Mouse (Mus musculus) right cerebral cortex, adult 18-20 months (tissue): Measurements from ENCODE around the gene Vps41.

Experiments used
- DNase-seq: peaks from one replicate; pipeline ENCODE4 v3.0.0; 2022; ENCODE audit warnings: mixed read lengths

Gene Vps41

DNA sequence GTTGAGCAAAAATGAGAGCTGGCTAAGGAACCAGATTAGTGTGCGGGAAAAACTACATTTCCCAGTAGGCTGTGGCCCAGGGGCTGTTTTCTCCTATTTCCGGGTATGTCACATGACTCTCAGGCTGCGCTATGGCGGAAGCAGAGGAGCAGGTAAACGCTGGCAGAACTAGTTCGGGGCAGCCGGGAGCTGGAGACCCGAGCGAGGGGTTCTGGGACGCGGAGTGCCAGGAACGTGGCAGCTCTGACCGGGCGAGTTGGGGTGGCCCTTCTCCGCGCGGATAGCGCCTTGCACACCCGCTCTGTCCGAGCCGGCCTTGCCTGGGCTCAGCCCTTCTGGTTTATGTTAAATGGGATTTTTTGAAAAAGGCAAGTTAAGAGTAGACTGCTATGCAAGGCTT, at the start of gene Vps41:
Vps41 (plus strand) TSS at position 102 of the 400 bp plus-strand sequence.
- DNase-seq, result peak; percentile 86

GRCm38 (mm10) chr13:18698518-18699065, 18.5 kb upstream of the Vps41 start:
- peak; percentile 62 for DNase-seq

- DNase-seq, result no peak
Observed at GRCm38 (mm10) chr13:18711685-18712084, 5.4 kb upstream of the Vps41 start.

GRCm38 (mm10) chr13:18716707-18717106, 379 bp upstream of the Vps41 start:
- no peak for DNase-seq

DNA sequence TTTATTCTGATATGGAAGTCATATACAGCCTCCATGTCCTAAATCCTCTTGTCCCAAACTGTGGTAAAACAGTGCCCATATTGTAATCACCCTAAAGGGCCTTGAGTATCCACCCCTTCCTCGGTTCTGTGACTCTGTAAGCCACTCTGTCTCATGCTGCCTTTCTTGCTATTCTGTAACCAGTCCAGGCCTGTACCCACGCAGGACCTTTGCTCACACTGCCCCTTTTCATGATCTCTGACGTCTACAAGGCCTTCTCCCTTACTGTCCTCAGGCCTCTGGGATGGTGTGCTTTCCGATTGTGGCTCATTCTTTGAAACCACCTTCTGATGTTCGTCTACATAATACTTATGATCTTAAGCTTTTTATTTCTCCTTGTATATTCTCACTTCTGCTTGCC, 1.4 kb downstream of the Vps41 start:
- no peak for DNase-seq

- DNase-seq, result no peak
Observed at GRCm38 (mm10) chr13:18730666-18731065, 13.6 kb downstream of the Vps41 start.

- no peak for DNase-seq
Observed at GRCm38 (mm10) chr13:18736590-18736989, 19.5 kb downstream of the Vps41 start.

GRCm38 (mm10) chr13:18743575-18744265, 26.6 kb downstream of the Vps41 start:
- peak; percentile 64 for DNase-seq

DNA sequence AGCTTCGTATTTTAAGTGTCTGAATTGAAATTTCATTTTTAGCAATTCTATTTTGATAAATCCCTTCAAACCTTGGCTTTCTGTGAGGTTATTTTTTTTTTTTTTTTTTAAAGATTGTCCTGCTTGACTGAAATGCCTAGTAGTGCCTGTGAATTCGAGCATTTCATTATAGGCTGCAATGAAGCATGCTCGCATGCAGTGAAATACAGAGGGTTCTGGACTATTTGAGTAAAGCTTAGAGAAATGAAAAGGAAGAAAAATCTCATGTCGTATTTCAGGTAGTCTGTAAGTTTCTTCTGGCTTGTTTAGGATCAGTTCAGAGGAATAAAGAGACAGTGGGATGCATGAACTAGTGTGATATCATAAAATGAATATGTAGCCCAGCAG, 27.2 kb downstream of the Vps41 start:
- no peak for DNase-seq

GRCm38 (mm10) chr13:18757958-18758357, 40.9 kb downstream of the Vps41 start:
- no peak for DNase-seq

GRCm38 (mm10) chr13:18759361-18760056, 42.4 kb downstream of the Vps41 start:
- DNase-seq, result no peak

- DNase-seq, result no peak
Observed at GRCm38 (mm10) chr13:18761452-18761851, 44.4 kb downstream of the Vps41 start.

DNA sequence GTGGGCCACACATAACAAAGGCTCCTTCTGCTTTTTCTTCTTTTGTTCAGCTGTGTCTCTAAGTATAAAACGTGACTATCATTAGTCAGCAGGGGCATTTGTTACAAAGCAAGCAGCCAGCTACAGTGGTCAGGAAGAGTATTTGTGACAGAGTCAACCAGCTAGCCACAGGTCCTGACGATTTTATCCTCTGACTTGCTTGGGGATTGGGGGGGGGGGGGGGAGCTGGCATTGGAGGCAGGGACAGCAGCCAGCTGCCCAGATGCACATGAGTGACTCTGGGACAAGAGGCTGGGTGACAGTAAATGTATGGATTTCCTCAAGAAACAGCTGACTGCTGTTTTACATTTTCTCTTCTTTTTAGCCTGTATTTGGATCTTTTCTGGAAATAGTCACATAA, 50.8 kb downstream of the Vps41 start:
- no peak for DNase-seq

GRCm38 (mm10) chr13:18768495-18768894, 51.4 kb downstream of the Vps41 start:
- no peak for DNase-seq

DNA sequence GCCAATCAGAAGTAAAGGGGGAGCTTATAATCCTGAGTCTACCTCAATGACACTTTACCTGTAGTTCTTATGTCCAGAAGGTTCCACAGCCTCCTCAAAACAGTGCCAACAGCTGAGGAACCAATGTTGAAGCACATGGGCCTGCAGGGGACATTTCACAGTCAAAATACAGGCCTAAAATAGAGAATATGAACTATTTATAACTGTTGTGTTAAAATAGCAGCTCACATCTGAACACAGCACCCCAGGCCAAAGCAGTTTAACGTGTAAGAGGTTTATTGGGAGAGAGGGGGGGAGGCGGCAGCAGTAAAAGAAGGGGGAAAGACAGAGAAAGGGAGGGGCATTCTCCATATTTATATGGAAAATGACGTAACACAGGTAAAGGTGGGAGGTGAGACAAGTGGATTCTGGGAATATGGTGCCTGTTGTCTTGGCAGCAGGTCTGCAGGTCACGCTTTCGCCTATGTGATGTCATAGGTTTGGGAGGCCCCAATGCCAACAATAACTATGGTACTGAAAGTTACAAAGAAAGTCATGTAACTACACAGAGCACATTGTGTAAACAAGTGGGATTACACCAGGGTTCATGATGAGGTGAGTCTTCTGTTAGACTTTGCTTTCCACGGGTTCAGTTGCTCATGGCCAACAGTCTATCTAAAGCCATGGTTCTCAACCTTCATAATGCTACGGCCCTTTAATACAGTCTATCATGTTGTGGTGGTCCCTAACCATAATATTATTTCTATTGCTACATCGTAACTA, 56.5 kb downstream of the Vps41 start:
- no peak for DNase-seq

DNA sequence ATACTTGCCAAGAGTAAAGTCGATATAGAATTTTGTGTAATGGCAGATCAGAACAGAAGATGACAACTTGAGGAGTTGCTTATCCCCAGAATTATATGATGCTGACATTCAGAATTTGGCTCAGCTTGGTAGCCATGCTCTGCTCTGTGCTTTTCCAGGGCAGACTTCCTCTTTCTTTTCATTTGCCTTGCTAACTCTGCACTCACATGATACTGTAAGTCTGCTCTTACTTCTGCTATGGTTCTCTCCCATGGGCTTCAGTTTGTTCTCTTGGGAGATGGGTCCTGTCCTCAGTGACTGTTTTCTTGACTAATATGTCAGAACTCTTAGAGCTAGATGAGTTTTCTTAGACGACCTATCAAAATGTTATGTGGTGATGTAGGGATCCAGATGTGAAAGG, 64.2 kb downstream of the Vps41 start:
- DNase-seq, result no peak

DNA sequence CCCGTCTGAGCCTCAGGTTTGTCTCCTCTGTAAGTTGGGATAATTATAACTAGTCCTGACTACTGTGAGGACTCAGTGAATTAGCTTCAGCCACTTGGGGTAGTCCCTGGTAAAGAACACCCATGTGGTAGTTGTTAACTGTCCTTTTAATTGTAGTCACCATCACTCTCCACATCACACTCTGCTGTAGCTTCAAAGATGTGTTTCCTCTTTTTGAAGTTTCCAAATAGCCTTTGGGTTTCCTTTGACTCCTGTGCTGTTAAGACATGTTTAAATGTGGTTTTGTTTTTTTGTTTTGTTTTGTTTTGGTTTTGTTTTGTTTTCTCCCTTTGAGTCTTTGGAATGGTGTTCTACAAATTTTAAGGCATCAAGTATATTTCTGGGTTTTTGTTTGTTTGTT, 68.6 kb downstream of the Vps41 start:
- DNase-seq, result no peak

DNA sequence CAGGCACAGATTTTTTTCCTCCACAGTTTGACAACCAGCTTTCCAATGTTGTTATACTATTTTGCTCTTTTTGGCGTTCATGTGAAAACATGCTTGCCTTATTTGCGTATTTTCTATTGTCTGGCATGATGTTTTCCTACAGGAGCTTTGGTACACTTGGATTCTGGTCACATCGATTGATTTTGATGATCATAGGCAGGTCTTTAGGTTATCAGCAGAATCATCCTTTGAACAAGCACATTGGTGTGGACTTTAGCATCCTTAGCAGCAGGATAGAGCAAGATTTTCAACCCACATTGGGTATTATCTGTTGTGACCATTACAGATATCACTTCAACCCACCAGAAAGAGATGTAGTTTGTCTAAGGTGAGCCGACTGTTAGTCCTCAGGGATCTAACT, 71.0 kb downstream of the Vps41 start:
- no peak for DNase-seq

GRCm38 (mm10) chr13:18788689-18789088, 71.6 kb downstream of the Vps41 start:
- DNase-seq, result no peak

GRCm38 (mm10) chr13:18789662-18790061, 72.6 kb downstream of the Vps41 start:
- no peak for DNase-seq

DNA sequence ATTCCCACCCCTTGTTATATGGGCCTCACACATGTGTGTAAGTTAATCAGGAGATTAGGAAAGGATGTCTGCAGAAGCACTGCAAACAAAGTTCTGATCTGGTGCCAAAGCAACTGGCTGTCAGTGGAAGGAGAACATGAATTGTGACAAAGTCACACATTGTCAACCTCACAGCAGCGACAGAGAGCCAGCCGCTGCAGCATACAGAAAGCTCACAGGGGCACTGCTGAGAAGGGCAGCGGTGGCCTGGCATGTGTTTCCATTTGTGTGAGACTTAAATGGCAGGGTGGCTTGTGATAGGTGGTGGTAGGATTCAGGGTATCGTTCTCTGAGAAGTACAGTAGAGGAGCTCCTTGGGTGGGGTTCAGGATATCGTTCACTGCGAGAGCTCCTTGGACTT, 73.0 kb downstream of the Vps41 start:
- DNase-seq, result no peak

DNA sequence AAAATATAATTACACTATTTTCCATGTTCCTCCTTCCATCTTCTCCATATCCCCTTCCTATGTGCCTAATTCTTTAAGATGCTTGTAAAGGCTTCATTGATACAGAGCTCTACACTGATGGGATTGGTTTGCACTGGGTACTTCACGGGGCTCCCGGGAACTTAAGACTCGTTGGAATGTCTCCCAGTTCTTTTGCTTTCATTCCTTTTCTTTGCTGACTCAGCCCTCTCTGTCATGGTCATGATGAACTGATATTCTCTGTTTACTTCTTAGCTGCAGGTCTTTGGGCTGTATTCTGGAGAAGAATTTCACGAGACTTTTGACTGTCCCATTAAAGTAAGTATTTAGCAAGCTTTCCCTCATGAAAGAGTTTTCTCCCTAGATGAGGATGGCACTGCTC, 74.2 kb downstream of the Vps41 start:
- DNase-seq, result no peak

GRCm38 (mm10) chr13:18791724-18792123, 74.6 kb downstream of the Vps41 start:
- DNase-seq, result no peak

DNA sequence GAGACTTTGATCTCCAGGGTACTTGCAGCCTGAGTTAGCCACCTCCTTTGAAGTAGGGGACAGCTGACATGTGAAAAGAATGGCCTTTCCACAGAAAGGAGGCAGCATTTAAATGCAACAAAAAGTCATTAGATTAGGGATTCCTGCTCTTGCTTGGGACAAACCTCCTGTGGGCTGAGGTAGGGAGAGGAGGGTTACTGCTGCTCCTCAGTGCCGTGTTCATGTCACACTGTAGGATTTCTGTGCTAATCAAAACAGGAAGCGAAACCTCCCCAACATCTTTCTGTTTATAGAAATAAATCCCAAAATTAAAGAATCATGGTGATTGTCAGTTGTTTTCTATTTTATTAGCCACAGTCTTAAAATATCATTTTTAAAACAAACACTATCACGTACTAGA, 77.4 kb downstream of the Vps41 start:
- no peak for DNase-seq
